Mouse (Mus musculus) liver, embryonic 13.5 days (tissue): Measurements from ENCODE around the gene Trim41. TPM values are rescaled to one million over a fixed set of nuclear protein-coding genes. Genes with fewer than 3 reads are reported as not detected.
A peak's percentile ranks its signal among the peaks of the same experiment; 100 is the strongest.

Experiments
- ATAC-seq: fragments of 200-750 bp; cut with Nextera tagmentation; 2 replicates; pipeline ENCODE4 v1.8.0; 2017; ENCODE audit warnings: low read depth, mild to moderate bottlenecking, moderate number of reproducible peaks, moderate library complexity
- DNase-seq: peaks from one replicate; pipeline ENCODE4 v3.0.0; 2022
- H3K27ac ChIP-seq: fragments of 300-500 bp; sonication (generic); 2 replicates; pipeline ENCODE4 v1.5.1; 2015; ENCODE audit warnings: moderate library complexity, mild to moderate bottlenecking, inconsistent platforms
- H3K27me3 ChIP-seq: fragments of 300-500 bp; sonication (generic); 2 replicates; pipeline ENCODE4 v1.6.1; 2015; ENCODE audit warnings: mild to moderate bottlenecking, inconsistent platforms
- H3K36me3 ChIP-seq: fragments of 300-500 bp; sonication (generic); 2 replicates; pipeline ENCODE4 v1.6.1; 2015; ENCODE audit warnings: mild to moderate bottlenecking, inconsistent platforms
- H3K4me1 ChIP-seq: fragments of 300-500 bp; sonication (generic); replicated peaks from 2 replicates; pipeline ENCODE4 v1.6.1; 2015; ENCODE audit warnings: inconsistent platforms
- H3K4me2 ChIP-seq: fragments of 300-500 bp; sonication (generic); 2 replicates; pipeline ENCODE4 v1.6.1; 2015; ENCODE audit warnings: inconsistent platforms, mild to moderate bottlenecking, moderate library complexity
- H3K4me3 ChIP-seq: fragments of 300-500 bp; sonication (generic); replicated peaks from 2 replicates; pipeline ENCODE4 v1.5.1; 2015; ENCODE audit warnings: mild to moderate bottlenecking, inconsistent platforms
- H3K9ac ChIP-seq: fragments of 300-500 bp; sonication (generic); 2 replicates; pipeline ENCODE4 v1.6.1; 2015; ENCODE audit warnings: mild to moderate bottlenecking, inconsistent platforms
- H3K9me3 ChIP-seq: fragments of 300-500 bp; sonication (generic); replicated peaks from 2 replicates; pipeline ENCODE4 v1.6.1; 2016; ENCODE audit warnings: inconsistent platforms
- WGBS: fragments of 180-500 bp; shearing (Covaris S2); methylation state at CpG from one replicate; pipeline ENCODE4 v1.1.7; 2015; ENCODE audit not compliant: insufficient replicate concordance; 5-methylcytosine and 5-hydroxymethylcytosine counted together
- polyA plus RNA-seq: library from polyadenylated mRNA; unstranded; fragments of >200 nt; fragmentation: Nextera tagmentation; extraction: Ambion mirVana; gene quantifications from 2 replicates; pipeline ENCODE4 v1.2.1, GENCODE M21; 2015

Gene Trim41
- polyA plus RNA-seq: 1.7 and 2.4 TPM in 2 replicates

GRCm38 (mm10) chr11:48816800-48817665, at the start of gene Trim41:
Trim41 (minus strand) TSS chr11:48817353.
- Histone ChIP-seq H3K27me3 (no peaks in the 10 kb centered on the region), H3K9ac (peak within 1 kb of the TSS; percentile 86), H3K4me1 (peaks cover 52% of the 10 kb centered on the region), H3K4me3 (peak within 1 kb of the TSS; percentile 86), H3K9me3 (no peaks in the 10 kb centered on the region), H3K4me2 (peak within 1 kb of the TSS; percentile 91), H3K36me3 (peaks cover 20% of the 10 kb centered on the region), H3K27ac (peak within 1 kb of the TSS; percentile 95)
- ATAC-seq (peak; percentile 95), DNase-seq (peak; percentile 99)
- WGBS: under 1% methylated on average over 74 of the region's 77 CpGs

GRCm38 (mm10) chr11:48866481-48866880, 49.3 kb upstream of the Trim41 start:
- DNase-seq (no peak), ATAC-seq (no peak)
- Histone ChIP-seq H3K4me1 (peaks cover 28% of the 10 kb centered on the region), H3K9me3 (no peaks in the 10 kb centered on the region), H3K27me3 (no peaks in the 10 kb centered on the region), H3K9ac (no peak overlapping the region), H3K36me3 (peaks cover 31% of the 10 kb centered on the region), H3K27ac (no peak overlapping the region), H3K4me2 (no peak overlapping the region), H3K4me3 (no peak overlapping the region)
- 85% methylated on average over 9 of the region's 9 CpGs for WGBS

- Histone ChIP-seq H3K4me2 (no peak overlapping the region), H3K9ac (no peak overlapping the region), H3K27me3 (no peaks in the 10 kb centered on the region), H3K4me1 (peaks cover 9% of the 10 kb centered on the region), H3K4me3 (no peak overlapping the region), H3K9me3 (no peaks in the 10 kb centered on the region), H3K36me3 (peaks cover 31% of the 10 kb centered on the region), H3K27ac (no peak overlapping the region)
- no peak for DNase-seq
- WGBS: 63% methylated on average over 3 of the region's 3 CpGs
- ATAC-seq: no peak
These were observed 46.7 kb upstream of the Trim41 start for GRCm38 (mm10) chr11:48863808-48864207.

GRCm38 (mm10) chr11:48862784-48863319, 45.7 kb upstream of the Trim41 start:
- Histone ChIP-seq H3K4me2 (no peak overlapping the region), H3K36me3 (peaks cover 31% of the 10 kb centered on the region), H3K4me1 (peaks cover 11% of the 10 kb centered on the region), H3K9me3 (no peaks in the 10 kb centered on the region), H3K27ac (no peak overlapping the region), H3K9ac (no peak overlapping the region), H3K27me3 (no peaks in the 10 kb centered on the region), H3K4me3 (no peak overlapping the region)
- WGBS: 75% methylated on average over 1 of the region's 1 CpGs
- DNase-seq: no peak
- ATAC-seq: 0 out of 2 replicates have a peak, but pooled peaks have one; percentile 27

- Histone ChIP-seq H3K4me1 (peaks cover 40% of the 10 kb centered on the region), H3K9ac (peak overlapping the region; percentile 68; the same call in 1 of the 2 replicates), H3K9me3 (no peaks in the 10 kb centered on the region), H3K27ac (no peak overlapping the region), H3K36me3 (no peaks in the 10 kb centered on the region; the same call in 1 of the 2 replicates), H3K4me3 (peak overlapping the region; percentile 75; the same call in 1 of the 2 replicates), H3K27me3 (no peaks in the 10 kb centered on the region), H3K4me2 (peak overlapping the region; percentile 97)
- DNase-seq (peak; percentile 46), ATAC-seq (no peak)
- WGBS: 0% methylated on average over 6 of the region's 6 CpGs
These were observed 41.9 kb upstream of the Trim41 start for GRCm38 (mm10) chr11:48859014-48859413.

- WGBS: under 1% methylated on average over 31 of the region's 31 CpGs
- H3K27ac ChIP-seq: peak overlapping the region; percentile 53; the same call in 1 of the 2 replicates
These were observed 36.5 kb upstream of the Trim41 start for GRCm38 (mm10) chr11:48853474-48854180.

GRCm38 (mm10) chr11:48852624-48853473, 35.7 kb upstream of the Trim41 start:
- H3K27ac ChIP-seq: no peak overlapping the region
- peaks cover 48% of the 10 kb centered on the region for H3K4me1 ChIP-seq
- H3K9me3 ChIP-seq: 0 out of 2 replicates have a peak, but pooled peaks cover 3% of the 10 kb centered on the region
- no peaks in the 10 kb centered on the region for H3K36me3 ChIP-seq
- peak overlapping the region; percentile 75 for H3K4me3 ChIP-seq
- WGBS: 8% methylated on average over 23 of the region's 23 CpGs
- H3K27me3 ChIP-seq: peaks cover 22% of the 10 kb centered on the region
- ATAC-seq (peak; percentile 9), DNase-seq (no peak)
- peak overlapping the region; percentile 97 for H3K4me2 ChIP-seq
- H3K9ac ChIP-seq: peak overlapping the region; percentile 75

More at GRCm38 (mm10) chr11:48853474-48854180, 36.5 kb upstream of the Trim41 start:
- Histone ChIP-seq H3K9ac (peak overlapping the region; percentile 75), H3K27me3 (peaks cover 15% of the 10 kb centered on the region), H3K9me3 (0 out of 2 replicates have a peak, but pooled peaks cover 3% of the 10 kb centered on the region), H3K36me3 (no peaks in the 10 kb centered on the region), H3K4me2 (peak overlapping the region; percentile 97), H3K4me1 (peaks cover 55% of the 10 kb centered on the region), H3K4me3 (peak overlapping the region; percentile 75)
- DNase-seq: peak; percentile 79
- peak; percentile 59 for ATAC-seq

- Histone ChIP-seq H3K4me3 (peak overlapping the region; percentile 75; the same call in 1 of the 2 replicates), H3K9me3 (0 out of 2 replicates have a peak, but pooled peaks cover 3% of the 10 kb centered on the region), H3K27ac (no peak overlapping the region), H3K9ac (0 out of 2 replicates have a peak overlapping the region, but pooled peaks have one; percentile 75), H3K27me3 (peaks cover 26% of the 10 kb centered on the region), H3K4me1 (peaks cover 42% of the 10 kb centered on the region), H3K4me2 (peak overlapping the region; percentile 97), H3K36me3 (no peaks in the 10 kb centered on the region)
- no peak for ATAC-seq
- DNase-seq: no peak
- whole genome bisulfite sequencing: 72% methylated on average over 4 of the region's 4 CpGs
These were observed 35.0 kb upstream of the Trim41 start for GRCm38 (mm10) chr11:48852190-48852589.

- 0 out of 2 replicates have a peak, but pooled peaks cover 3% of the 10 kb centered on the region for H3K9me3 ChIP-seq
- ATAC-seq (no peak), DNase-seq (no peak)
- no peak overlapping the region for H3K4me3 ChIP-seq
- no peak overlapping the region for H3K27ac ChIP-seq
- H3K4me2 ChIP-seq: no peak overlapping the region
- WGBS: 71% methylated on average over 4 of the region's 4 CpGs
- H3K4me1 ChIP-seq: peaks cover 39% of the 10 kb centered on the region
- no peak overlapping the region for H3K9ac ChIP-seq
- no peaks in the 10 kb centered on the region for H3K36me3 ChIP-seq
- peaks cover 26% of the 10 kb centered on the region for H3K27me3 ChIP-seq
These were observed 34.3 kb upstream of the Trim41 start for GRCm38 (mm10) chr11:48851270-48851995.

GRCm38 (mm10) chr11:48850240-48850639, 33.1 kb upstream of the Trim41 start:
- WGBS: 35% methylated on average over 2 of the region's 2 CpGs
- Histone ChIP-seq H3K27me3 (peaks cover 26% of the 10 kb centered on the region), H3K4me2 (no peak overlapping the region), H3K4me3 (no peak overlapping the region), H3K27ac (no peak overlapping the region), H3K9ac (no peak overlapping the region), H3K9me3 (0 out of 2 replicates have a peak, but pooled peaks cover 3% of the 10 kb centered on the region), H3K36me3 (no peaks in the 10 kb centered on the region), H3K4me1 (peaks cover 31% of the 10 kb centered on the region)
- DNase-seq (no peak), ATAC-seq (no peak)
